In the genomic region with DNA sequence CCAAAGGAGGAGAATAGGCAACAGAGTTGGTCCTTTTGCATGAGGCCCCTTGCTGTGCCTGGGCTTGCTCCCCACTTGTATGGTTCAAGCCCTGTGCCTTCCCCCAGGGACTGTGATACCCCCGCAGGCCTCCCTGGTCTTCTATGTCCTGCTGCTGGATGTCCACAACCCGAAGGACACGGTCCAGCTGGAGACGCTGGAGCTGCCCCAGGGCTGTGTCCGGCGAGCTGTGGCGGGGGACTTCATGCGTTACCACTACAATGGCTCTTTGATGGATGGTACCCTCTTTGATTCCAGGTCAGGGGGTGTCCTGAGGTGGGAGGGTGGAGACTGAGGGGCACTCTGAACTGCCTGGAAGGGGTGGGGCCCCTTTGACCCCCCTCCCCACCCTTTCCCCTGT, we compare ENCODE assay signal across 28 mouse cellular contexts. TPM values are rescaled to one million over a fixed set of nuclear protein-coding genes. Genes with fewer than 3 reads are reported as not detected.
A peak's percentile ranks its signal among the peaks of the same experiment; 100 is the strongest.
DNase-seq lines count a peak whose midpoint lies in the region; ATAC-seq and TF ChIP-seq lines count a peak whose summit lies in the region.
"Had no signal": no experiment of that assay in that cellular context is flagged by ENCODE, and none has a peak within 500 bp of the region (broad histone marks: within the 10 kb centered on the region; RNA-seq: fewer than 3 reads in every experiment).

No protein-coding gene starts in this region.

- H3K4me2 ChIP-seq in kidney, embryonic 14.5 days (replicated peaks; ENCODE audit: low read depth, low read length): no peak overlapping the region
- no peak overlapping the region for H3K4me2 ChIP-seq in kidney, postnatal 0 days (ENCODE audit: low read length)
- no peak overlapping the region for H3K4me2 ChIP-seq in midbrain, embryonic 11.5 days
- H3K4me2 ChIP-seq: embryonic facial prominence, embryonic 12.5 days; embryonic facial prominence, embryonic 15.5 days; heart, embryonic 13.5 days; hindbrain, embryonic 12.5 days had no signal

- H3K36me3 ChIP-seq in kidney, embryonic 14.5 days (ENCODE audit: control insufficient read depth, insufficient read depth, low read length): peaks cover 43% of the 10 kb centered on the region
- peaks cover 15% of the 10 kb centered on the region; the same call in 1 of the 2 replicates for H3K36me3 ChIP-seq in kidney, postnatal 0 days (ENCODE audit: insufficient read depth, low read length)
- H3K36me3 ChIP-seq in midbrain, embryonic 10.5 days: peaks cover 4% of the 10 kb centered on the region; the same call in 1 of the 2 replicates
- H3K36me3 ChIP-seq in midbrain, embryonic 11.5 days (ENCODE audit: control insufficient read depth, insufficient read depth, low read length): no peaks in the 10 kb centered on the region
- H3K36me3 ChIP-seq: G1E had no signal

- H3K4me1 ChIP-seq in kidney, embryonic 14.5 days (ENCODE audit: control insufficient read depth, insufficient read depth, low read length): peaks cover 9% of the 10 kb centered on the region; the same call in 1 of the 2 replicates
- H3K4me1 ChIP-seq in kidney, postnatal 0 days (replicated peaks; ENCODE audit: insufficient read depth, low read length): peaks cover 7% of the 10 kb centered on the region; the same call in 1 of the 2 replicates
- peaks cover 11% of the 10 kb centered on the region for H3K4me1 ChIP-seq in midbrain, embryonic 10.5 days
- no peaks in the 10 kb centered on the region for H3K4me1 ChIP-seq in midbrain, embryonic 11.5 days (ENCODE audit: control insufficient read depth, insufficient read depth, low read length)

- TF ChIP-seq CTCF in kidney, postnatal 0 days (IDR thresholded peaks at IDR 0.05; ENCODE audit: low read depth): no peak

- no peak overlapping the region; the same call in 1 of the 2 replicates for H3K27ac ChIP-seq in kidney, embryonic 14.5 days (ENCODE audit: low read depth, low read length)
- H3K27ac ChIP-seq in kidney, postnatal 0 days: 0 out of 2 replicates have a peak overlapping the region, but pooled peaks have one; percentile 25
- H3K27ac ChIP-seq in midbrain, embryonic 10.5 days (replicated peaks): peak overlapping the region; percentile 23; the same call in 1 of the 2 replicates
- H3K27ac ChIP-seq in midbrain, embryonic 11.5 days (ENCODE audit: low read depth, low read length): no peak overlapping the region
- H3K27ac ChIP-seq: embryonic facial prominence, embryonic 12.5 days; embryonic facial prominence, embryonic 15.5 days; gastrocnemius, adult 2 months; heart, embryonic 13.5 days; hindbrain, embryonic 12.5 days had no signal

- DNase-seq in kidney, postnatal 14 days: no peak
- peak; percentile 57 for DNase-seq in kidney, postnatal 0 days (ENCODE audit: low spot score)
- no peak for DNase-seq in kidney, adult 18-20 months
- DNase-seq in midbrain, embryonic 10.5 days (ENCODE audit: low spot score): no peak
- no peak for DNase-seq in midbrain, embryonic 11.5 days (ENCODE audit: low spot score, missing footprints)
- no peak for DNase-seq in urinary bladder, postnatal 14 days (ENCODE audit: low spot score)
- DNase-seq: adrenal gland, postnatal 10 days; adrenal gland, postnatal 36 days; cerebellum, adult 11 months; cerebellum, adult 2 months; cerebellum, adult 9-11 months; cerebellum, postnatal 25 days; forebrain, postnatal 0 days; gastrocnemius, adult 2 months; gastrocnemius, postnatal 14 days; heart, adult 18-20 months; heart, postnatal 14 days; heart, postnatal 4 days had no signal

- no peak overlapping the region for H3K4me3 ChIP-seq in kidney, embryonic 14.5 days (ENCODE audit: low read length)
- no peak overlapping the region for H3K4me3 ChIP-seq in kidney, postnatal 0 days (replicated peaks; ENCODE audit: low read depth, low read length)
- H3K4me3 ChIP-seq in midbrain, embryonic 10.5 days: no peak overlapping the region
- no peak overlapping the region for H3K4me3 ChIP-seq in midbrain, embryonic 11.5 days (ENCODE audit: low read depth, low read length)
- H3K4me3 ChIP-seq: embryonic facial prominence, embryonic 12.5 days; embryonic facial prominence, embryonic 15.5 days; gastrocnemius, adult 2 months; heart, embryonic 13.5 days; hindbrain, embryonic 12.5 days had no signal

- 33% methylated on average over 8 of the region's 8 CpGs for WGBS in kidney, embryonic 14.5 days
- WGBS in kidney, postnatal 0 days: 36% methylated on average over 8 of the region's 8 CpGs
- 64% methylated on average over 8 of the region's 8 CpGs for WGBS in midbrain, embryonic 10.5 days
- WGBS in midbrain, embryonic 11.5 days: 47% methylated on average over 8 of the region's 8 CpGs

- no peaks in the 10 kb centered on the region for H3K9me3 ChIP-seq in kidney, embryonic 14.5 days (ENCODE audit: control insufficient read depth, low read length)
- no peaks in the 10 kb centered on the region for H3K9me3 ChIP-seq in kidney, postnatal 0 days (replicated peaks; ENCODE audit: low read length)
- no peaks in the 10 kb centered on the region for H3K9me3 ChIP-seq in midbrain, embryonic 10.5 days (replicated peaks)
- H3K9me3 ChIP-seq in midbrain, embryonic 11.5 days (ENCODE audit: control insufficient read depth, low read length): no peaks in the 10 kb centered on the region
- H3K9me3 ChIP-seq: embryonic facial prominence, embryonic 12.5 days; embryonic facial prominence, embryonic 15.5 days; G1E; heart, embryonic 13.5 days; hindbrain, embryonic 12.5 days had no signal

- ATAC-seq in kidney, embryonic 14.5 days (ENCODE audit: low FRiP score, low TSS enrichment): peak; percentile 60
- ATAC-seq in kidney, postnatal 0 days (replicated peaks; ENCODE audit: low FRiP score, low read depth): peak; percentile 65
- no peak for ATAC-seq in midbrain, embryonic 11.5 days (ENCODE audit: low FRiP score)
- ATAC-seq: CD4-positive, CD25-positive, alpha-beta regulatory T cell, adult 4 months; forebrain, embryonic 14.5 days; forebrain, postnatal 0 days; hindbrain, embryonic 16.5 days; Patski had no signal

- no peak overlapping the region for H3K9ac ChIP-seq in kidney, embryonic 14.5 days (ENCODE audit: low read depth, low read length)
- no peak overlapping the region for H3K9ac ChIP-seq in kidney, postnatal 0 days (ENCODE audit: low read depth, low read length)
- no peak overlapping the region for H3K9ac ChIP-seq in midbrain, embryonic 11.5 days (ENCODE audit: low read length)
- H3K9ac ChIP-seq: embryonic facial prominence, embryonic 12.5 days; embryonic facial prominence, embryonic 15.5 days; forebrain, postnatal 0 days; heart, embryonic 13.5 days; hindbrain, embryonic 12.5 days had no signal

- H3K27me3 ChIP-seq in kidney, embryonic 14.5 days (ENCODE audit: control insufficient read depth, insufficient read depth, low read length): no peaks in the 10 kb centered on the region
- no peaks in the 10 kb centered on the region for H3K27me3 ChIP-seq in kidney, postnatal 0 days (ENCODE audit: insufficient read depth, low read length)
- H3K27me3 ChIP-seq in midbrain, embryonic 10.5 days (ENCODE audit: low read depth, poor library complexity, severe bottlenecking): peaks cover 9% of the 10 kb centered on the region
- H3K27me3 ChIP-seq in midbrain, embryonic 11.5 days (ENCODE audit: control insufficient read depth, insufficient read depth, low read length): no peaks in the 10 kb centered on the region; the same call in 1 of the 2 replicates
- H3K27me3 ChIP-seq: embryonic facial prominence, embryonic 12.5 days; embryonic facial prominence, embryonic 15.5 days; heart, embryonic 13.5 days; Patski had no signal

RNA-seq across cellular contexts. Expression of gene Fkbp10, which starts 6.0 kb away (rescaled TPM):
- polyA plus RNA-seq in kidney, embryonic 14.5 days (2014; fragmentation: Nextera tagmentation; extraction: Ambion mirVana): 75.4 and 113 TPM in 2 replicates
- polyA plus RNA-seq in kidney, postnatal 0 days (2015; fragmentation: Nextera tagmentation; extraction: Ambion mirVana): 108 and 122 TPM in 2 replicates
- 44.6 and 49.7 TPM in 2 replicates for polyA plus RNA-seq in midbrain, embryonic 10.5 days (2016; fragmentation: Nextera tagmentation; extraction: Ambion mirVana)
- polyA plus RNA-seq in midbrain, embryonic 11.5 days (2014; fragmentation: Nextera tagmentation; extraction: Ambion mirVana): 33.0 and 36.2 TPM in 2 replicates
- polyA plus RNA-seq: CD4-positive, CD25-positive, alpha-beta regulatory T cell, adult 4 months; G1E had no signal

RNA-seq across cellular contexts. Expression of gene P3h4, which starts 6.9 kb away (rescaled TPM):
- 59.7 and 63.3 TPM in 2 replicates for polyA plus RNA-seq in kidney, embryonic 14.5 days (2014; fragmentation: Nextera tagmentation; extraction: Ambion mirVana)
- polyA plus RNA-seq in kidney, postnatal 0 days (2015; fragmentation: Nextera tagmentation; extraction: Ambion mirVana): 51.4 and 54.5 TPM in 2 replicates
- 23.4 and 26.8 TPM in 2 replicates for polyA plus RNA-seq in midbrain, embryonic 10.5 days (2016; fragmentation: Nextera tagmentation; extraction: Ambion mirVana)
- 19.3 and 19.7 TPM in 2 replicates for polyA plus RNA-seq in midbrain, embryonic 11.5 days (2014; fragmentation: Nextera tagmentation; extraction: Ambion mirVana)
- polyA plus RNA-seq: CD4-positive, CD25-positive, alpha-beta regulatory T cell, adult 4 months; G1E had no signal

RNA-seq across cellular contexts. Expression of gene Nt5c3b, which starts 20.1 kb away (rescaled TPM):
- polyA plus RNA-seq in kidney, embryonic 14.5 days (2014; fragmentation: Nextera tagmentation; extraction: Ambion mirVana): 100 and 112 TPM in 2 replicates
- polyA plus RNA-seq in kidney, postnatal 0 days (2015; fragmentation: Nextera tagmentation; extraction: Ambion mirVana): 97.6 and 98.6 TPM in 2 replicates
- 115 and 120 TPM in 2 replicates for polyA plus RNA-seq in midbrain, embryonic 10.5 days (2016; fragmentation: Nextera tagmentation; extraction: Ambion mirVana)
- 88.9 and 91.6 TPM in 2 replicates for polyA plus RNA-seq in midbrain, embryonic 11.5 days (2014; fragmentation: Nextera tagmentation; extraction: Ambion mirVana)

RNA-seq across cellular contexts. Expression of gene Klhl10, which starts 20.2 kb away (rescaled TPM):
- polyA plus RNA-seq in kidney, embryonic 14.5 days (2014; fragmentation: Nextera tagmentation; extraction: Ambion mirVana): 0.61 and 0.68 TPM in 2 replicates
- 0.29 and 0.32 TPM in 2 replicates for polyA plus RNA-seq in kidney, postnatal 0 days (2015; fragmentation: Nextera tagmentation; extraction: Ambion mirVana)
- polyA plus RNA-seq in midbrain, embryonic 10.5 days (2016; fragmentation: Nextera tagmentation; extraction: Ambion mirVana): 0.62 and 0.73 TPM in 2 replicates
- polyA plus RNA-seq in midbrain, embryonic 11.5 days (2014; fragmentation: Nextera tagmentation; extraction: Ambion mirVana): 0.44 and 0.61 TPM in 2 replicates
- polyA plus RNA-seq: G1E had no signal

RNA-seq across cellular contexts. Expression of gene Jup, which starts 24.0 kb away (rescaled TPM):
- 66.8 and 84.7 TPM in 2 replicates for polyA plus RNA-seq in kidney, embryonic 14.5 days (2014; fragmentation: Nextera tagmentation; extraction: Ambion mirVana)
- polyA plus RNA-seq in kidney, postnatal 0 days (2015; fragmentation: Nextera tagmentation; extraction: Ambion mirVana): 119 and 129 TPM in 2 replicates
- polyA plus RNA-seq in midbrain, embryonic 10.5 days (2016; fragmentation: Nextera tagmentation; extraction: Ambion mirVana): 32.4 and 41.8 TPM in 2 replicates
- polyA plus RNA-seq in midbrain, embryonic 11.5 days (2014; fragmentation: Nextera tagmentation; extraction: Ambion mirVana): 23.5 and 25.2 TPM in 2 replicates
- polyA plus RNA-seq: G1E had no signal

Comparison
In these comparisons a context has a peak if more than half of its experiments do, and no peak if none do; other contexts are left out.
1. H3K27ac ChIP-seq: peak in kidney, postnatal 0 days (single experiment) and midbrain, embryonic 10.5 days (single experiment); none in kidney, embryonic 14.5 days (single experiment) and midbrain, embryonic 11.5 days (single experiment).